Mouse (Mus musculus) spleen, embryonic (tissue): ENCODE data around the gene Rdh5.

ENCODE experiments used
- CTCF ChIA-PET: fragments of 350-600 bp; sonication (Branson Sonifier 250); formaldehyde crosslinking; loops from one replicate; lab custom pipeline; 2022; lab: Charles Lee

The Rdh5 gene

DNA sequence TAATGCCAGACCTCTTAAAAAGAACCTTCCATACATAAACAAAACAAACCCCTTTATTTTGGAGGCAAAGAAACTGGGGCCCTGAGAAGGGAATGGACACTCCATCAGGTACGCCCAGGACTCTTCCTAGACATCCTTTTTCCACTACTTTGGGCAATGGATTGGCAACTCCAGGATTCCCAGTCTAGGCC lies at the start of gene Rdh5:
Gene Rdh5 (minus strand): TSS at position 67 of the 191 bp plus-strand sequence.
- CTCF ChIA-PET: no interaction called here

DNA sequence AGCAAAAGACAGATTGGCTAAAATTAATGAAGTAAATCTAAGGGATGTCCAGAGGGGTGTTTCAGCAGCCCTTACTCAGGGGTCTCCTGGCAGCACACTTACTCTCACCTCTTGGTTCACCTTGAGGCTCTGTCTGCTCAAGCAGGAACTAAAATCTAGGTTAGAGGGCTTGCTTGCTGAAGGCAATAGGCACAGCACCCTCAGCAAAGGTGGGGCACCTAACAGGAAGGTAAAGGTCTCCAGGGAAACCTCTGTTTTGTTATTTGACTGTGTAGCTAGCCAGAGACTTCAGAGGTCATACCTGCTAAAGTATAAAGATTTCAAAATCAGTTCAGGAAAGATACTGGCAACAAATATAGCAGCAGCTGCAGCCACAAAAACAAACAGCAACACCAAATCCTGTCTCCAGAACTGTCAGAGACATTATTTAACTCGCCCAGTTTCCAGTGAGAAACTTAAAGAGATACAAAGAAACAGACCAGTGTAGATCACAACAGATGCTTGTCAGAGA lies 48.1 kb upstream of the Rdh5 start:
- CTCF ChIA-PET: no interaction called here

DNA sequence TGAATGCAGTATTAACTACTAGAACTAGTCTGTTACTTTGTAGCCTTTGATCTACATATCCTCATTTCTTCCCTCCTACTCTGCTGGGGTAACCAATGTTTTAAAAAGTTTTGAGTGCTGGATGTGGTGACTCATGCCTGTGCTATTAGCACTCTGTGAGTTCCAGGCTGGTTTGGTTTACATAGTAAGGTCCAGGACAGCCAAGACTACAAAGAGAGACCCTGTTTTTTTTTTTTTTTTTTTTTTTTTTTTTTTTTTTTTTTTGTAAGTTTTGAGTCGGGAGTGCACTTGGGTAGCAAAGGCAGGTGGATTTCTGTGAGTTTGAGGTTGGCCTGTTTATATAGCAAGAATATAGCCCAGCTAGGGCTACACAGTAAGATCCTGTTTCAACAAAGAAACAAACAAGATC lies 45.7 kb upstream of the Rdh5 start:
- CTCF ChIA-PET: no interaction called here

DNA sequence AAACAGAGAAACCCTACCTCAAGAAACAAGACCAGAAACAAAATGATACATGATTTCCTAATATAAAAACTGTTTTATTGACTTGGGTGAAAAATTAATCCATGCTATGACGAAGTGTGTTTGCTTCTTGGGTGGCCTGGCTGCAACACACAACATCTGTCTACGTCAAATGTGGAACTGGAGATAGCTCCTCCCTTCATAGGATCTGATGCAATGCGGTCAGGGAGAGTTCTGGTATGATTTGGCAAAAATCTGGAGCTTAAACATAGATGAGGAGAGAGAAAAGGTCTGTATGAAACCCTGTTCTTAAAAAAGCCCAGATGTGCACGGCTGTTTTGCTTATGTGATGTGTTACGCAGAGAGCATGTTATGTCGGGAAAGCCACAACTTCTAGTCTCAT lies 43.2 kb upstream of the Rdh5 start:
- CTCF ChIA-PET: no interaction called here

DNA sequence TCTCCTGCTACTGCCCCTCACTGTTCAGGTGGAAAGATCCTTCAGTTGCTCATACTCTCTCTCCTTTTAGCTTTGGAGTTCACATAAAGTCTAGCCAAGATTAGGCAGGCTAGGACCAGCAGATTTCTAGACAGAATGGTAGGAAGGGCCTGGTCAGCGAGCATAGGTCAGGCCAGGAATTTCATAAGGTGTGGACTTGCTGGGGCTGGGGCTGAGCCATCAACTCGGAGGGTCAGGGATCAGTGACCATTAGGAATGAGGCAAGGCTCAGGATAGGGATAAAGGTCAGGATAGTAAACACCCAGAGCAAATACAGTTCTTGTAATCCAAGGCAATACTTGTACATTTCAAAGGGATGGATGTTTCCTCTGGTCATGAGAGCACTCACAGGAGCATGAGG lies 42.3 kb upstream of the Rdh5 start:
- CTCF ChIA-PET: no interaction called here

DNA sequence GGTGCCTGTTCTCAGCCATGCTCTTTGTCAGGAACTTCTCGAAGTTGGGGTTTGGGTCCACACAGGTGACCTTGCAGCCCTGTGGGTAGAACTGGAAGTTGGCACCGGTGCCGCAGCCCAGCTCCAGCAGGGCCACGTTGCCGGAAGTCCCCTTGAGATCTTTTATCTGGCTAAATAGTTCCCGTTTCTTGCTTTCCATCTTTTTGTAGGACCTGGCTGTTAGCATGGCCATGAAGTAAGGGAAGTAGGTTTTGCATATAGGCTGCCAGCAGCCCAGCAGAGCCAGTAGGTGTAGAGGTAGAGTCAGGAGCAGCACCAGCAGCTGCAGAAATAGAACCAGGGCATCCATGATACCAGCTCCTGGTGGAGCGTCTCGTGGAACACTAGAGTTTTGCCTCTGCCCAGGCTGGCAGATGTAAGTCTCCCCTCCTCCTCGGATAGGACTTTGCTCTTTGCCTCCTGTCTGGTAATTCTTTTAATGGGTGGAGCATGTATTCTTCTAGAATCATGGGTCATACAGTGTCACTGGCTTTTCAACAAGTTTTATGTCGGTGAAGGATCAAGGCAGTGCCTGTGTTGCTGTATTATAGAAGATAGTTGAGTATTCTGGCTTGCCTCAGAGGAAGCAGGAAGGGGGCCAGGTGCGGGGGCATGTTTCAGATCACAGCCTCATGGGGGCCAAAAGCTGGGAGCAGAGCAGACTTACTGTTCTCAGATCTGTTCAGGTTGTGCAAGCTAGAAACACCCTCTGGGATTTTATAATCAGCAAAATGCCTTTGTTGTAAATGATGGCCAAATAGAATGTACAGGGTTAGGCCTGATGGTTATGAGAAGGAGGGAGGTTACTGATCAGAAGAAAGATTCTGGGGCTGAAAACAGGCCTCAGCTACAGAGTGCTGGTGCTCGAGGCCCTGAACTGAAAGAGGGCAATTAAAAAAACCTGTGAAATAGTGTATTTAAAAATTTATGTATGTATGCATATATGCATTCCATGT lies 38.2 kb upstream of the Rdh5 start, which contains the start of gene Mettl7b:
Gene Mettl7b (minus strand): TSS at position 399 of the 995 bp plus-strand sequence.
- CTCF ChIA-PET: interaction anchor here (0.5 kb wide), 1 partner anchor 22 kb away, joined by 3 read pairs; no protein-coding TSS in a partner anchor

DNA sequence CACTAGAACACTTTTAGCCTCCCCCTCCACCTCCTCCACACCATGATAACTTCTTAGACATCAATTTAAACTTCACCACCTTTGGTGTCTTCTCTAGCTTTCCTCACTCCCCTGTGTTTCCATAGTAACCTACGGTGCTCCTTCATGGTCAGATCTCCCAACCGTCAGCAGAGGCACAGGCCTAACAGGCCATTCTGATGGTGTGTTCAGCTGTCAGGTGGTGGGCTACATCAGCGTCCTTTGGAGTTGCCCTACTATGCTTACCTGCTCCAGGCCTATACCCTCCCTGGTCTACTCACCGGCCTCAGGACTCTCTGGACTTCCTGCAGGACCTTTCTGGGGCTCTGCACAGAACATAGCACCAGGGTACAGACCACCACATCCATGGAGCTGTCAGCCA lies 37.5 kb upstream of the Rdh5 start:
- CTCF ChIA-PET: interaction anchor here (0.5 kb wide), 1 partner anchor 21 kb away, joined by 3 read pairs; no protein-coding TSS in a partner anchor

DNA sequence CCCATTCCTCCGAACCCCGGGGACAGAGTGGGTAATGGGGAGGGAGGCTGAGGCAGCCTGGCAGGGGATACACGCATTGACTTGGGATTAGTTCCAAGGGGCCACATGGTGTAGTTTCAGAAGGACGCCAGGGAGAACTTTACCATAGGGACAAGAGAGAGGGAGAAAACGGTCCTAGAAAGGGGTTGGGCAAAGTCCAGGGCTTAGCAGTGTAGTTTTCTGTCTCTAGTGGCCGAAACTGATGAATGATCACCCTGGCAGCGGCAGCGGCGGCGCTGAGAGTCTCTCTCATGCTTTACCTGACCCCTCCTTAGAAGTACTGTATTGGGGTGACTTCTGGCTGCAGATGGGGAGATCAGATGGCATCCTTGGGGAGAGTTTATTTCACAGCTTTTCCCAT lies 35.7 kb upstream of the Rdh5 start:
- CTCF ChIA-PET: no interaction called here

DNA sequence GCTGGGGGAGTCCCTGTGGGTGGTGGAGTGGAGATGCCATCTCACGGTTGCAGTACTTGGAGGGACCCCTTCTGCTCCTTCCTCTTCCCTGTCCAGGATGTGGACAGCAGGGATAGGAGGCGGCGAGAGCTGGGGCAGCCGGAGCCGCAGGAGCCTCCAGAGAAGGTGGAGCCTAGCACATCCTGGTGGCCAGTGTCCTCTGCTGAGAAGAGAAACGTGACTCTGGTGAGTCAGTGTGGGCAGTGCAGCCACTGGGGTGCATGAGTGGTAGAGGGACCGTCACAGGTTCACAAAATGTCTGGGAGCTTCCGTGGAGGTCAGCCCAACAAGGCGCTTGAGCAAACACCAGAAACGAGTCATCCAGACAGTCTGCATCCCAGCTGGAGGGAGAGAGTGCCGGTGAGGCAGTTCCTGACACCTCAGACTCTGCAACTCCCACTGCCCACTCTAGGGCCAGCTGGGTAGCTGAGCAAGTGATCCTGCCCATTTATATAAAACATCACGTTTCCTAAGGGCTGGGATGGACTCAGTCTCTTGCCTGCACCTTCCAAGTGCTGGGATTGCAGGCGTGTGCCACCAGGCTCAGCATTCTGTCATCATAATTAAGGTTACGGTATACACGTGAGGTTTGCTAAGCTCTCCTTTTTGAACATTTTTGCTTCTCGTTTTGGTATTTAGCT lies 27.7 kb upstream of the Rdh5 start:
- CTCF ChIA-PET: interaction anchor here (0.6 kb wide), 1 partner anchor 310 kb away, joined by 3 read pairs; no protein-coding TSS in a partner anchor

DNA sequence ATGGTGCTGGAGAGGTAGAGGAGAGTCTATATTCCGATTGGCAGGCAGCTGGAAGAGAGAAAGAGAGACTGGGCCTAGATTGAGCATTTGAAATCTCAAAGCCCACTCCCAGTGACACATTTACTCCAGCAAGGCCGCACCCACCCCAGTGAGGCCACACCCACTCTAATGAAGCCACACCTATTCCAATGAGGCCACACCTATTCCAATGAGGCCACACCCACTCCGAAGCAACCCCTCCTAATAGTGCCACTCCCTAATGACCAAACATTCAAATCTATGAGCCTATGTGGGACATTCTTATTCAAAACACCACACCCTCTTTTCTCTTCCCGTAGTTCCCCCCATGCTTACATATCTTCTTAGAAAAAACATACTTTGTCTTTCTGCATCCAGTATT lies 24.8 kb upstream of the Rdh5 start:
- CTCF ChIA-PET: no interaction called here

DNA sequence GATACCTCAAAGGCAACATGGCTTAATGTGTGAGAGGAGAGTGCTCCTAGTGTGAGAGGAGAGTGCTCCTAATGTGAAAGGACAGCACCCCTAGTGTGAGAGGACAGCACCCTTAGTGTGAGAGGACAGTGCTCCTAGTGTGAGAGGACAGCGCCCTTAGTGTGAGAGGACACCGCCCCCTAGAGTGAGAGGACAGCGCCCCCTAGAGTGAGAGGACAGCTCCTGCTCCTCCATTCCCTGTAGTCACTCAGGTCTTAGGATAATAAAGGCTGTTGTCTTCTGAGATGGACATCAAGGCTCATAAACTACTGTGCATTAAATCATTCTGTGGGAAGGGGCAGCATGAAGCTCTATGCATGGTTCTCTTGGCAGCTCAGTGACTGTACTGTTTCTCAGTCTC lies 23.0 kb upstream of the Rdh5 start:
- CTCF ChIA-PET: interaction anchor here (0.7 kb wide), 1 partner anchor 796 kb away, joined by 3 read pairs; no protein-coding TSS in a partner anchor

DNA sequence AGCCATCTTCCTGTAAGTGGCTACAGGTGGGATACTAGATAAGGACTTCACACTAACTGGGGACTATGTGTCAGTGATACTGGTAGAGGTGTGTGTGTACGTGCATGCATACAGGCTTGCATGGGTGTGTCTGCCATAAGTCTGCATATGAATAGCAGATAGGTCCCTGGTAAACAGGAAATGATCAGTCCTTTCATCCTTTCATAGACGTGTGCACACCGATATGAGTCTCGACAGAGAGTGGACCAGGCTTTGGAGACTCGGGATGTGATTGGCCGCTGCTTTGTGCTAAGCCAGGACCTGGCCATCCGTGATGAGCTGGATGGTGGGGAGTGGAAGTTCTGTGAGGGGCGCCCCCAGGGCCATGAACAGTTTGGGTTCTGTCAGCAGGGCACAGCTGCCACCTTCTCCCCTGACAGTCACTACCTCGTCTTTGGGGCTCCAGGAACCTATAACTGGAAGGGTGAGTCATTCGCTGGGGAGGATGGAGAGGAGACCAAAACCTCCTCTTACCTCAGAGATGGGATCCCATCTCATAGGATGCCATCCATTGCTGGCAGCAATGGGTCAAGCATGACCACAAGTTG lies 17.9 kb upstream of the Rdh5 start:
- CTCF ChIA-PET: no interaction called here

DNA sequence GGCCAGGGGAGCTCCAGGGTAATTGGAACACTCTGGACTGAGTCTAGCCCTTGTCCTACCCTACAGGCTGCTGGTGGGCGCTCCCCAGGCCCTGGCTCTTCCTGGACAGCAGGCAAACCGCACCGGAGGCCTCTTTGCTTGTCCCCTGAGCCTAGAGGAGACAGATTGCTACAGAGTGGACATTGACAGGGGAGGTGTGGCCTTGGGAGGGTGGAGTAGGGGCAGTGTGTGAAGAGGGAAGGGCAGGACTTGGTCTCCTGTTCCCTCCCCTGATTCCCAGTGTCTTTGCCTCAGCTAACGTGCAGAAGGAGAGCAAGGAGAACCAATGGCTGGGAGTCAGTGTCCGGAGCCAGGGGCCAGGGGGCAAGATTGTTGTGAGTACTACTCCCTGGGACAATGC lies 16.3 kb upstream of the Rdh5 start:
- CTCF ChIA-PET: interaction anchor here (0.8 kb wide), 1 partner anchor 21 kb away, joined by 3 read pairs; no protein-coding TSS in a partner anchor

DNA sequence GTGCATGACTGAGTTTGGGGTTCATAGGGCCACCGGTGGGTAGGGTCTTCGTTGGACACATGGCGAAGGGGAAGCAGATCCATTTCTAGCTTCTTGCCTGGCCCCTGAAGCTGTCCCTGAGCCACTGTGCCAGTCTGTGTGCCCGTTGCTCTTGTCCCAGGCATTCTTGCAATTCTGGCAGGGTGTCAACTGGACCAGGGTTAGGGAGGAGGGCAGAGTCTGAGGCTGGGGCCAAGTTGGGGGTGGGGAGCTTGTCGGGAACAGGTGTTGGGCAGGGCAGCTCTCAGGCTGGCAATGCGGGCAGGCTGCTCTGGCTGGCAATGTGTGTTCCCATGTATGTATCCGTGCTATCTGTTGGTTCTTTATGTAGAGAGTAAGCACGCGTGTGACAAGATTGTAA lies 15.8 kb upstream of the Rdh5 start:
- CTCF ChIA-PET: interaction anchor here (0.8 kb wide), 1 partner anchor 22 kb away, joined by 3 read pairs; no protein-coding TSS in a partner anchor

DNA sequence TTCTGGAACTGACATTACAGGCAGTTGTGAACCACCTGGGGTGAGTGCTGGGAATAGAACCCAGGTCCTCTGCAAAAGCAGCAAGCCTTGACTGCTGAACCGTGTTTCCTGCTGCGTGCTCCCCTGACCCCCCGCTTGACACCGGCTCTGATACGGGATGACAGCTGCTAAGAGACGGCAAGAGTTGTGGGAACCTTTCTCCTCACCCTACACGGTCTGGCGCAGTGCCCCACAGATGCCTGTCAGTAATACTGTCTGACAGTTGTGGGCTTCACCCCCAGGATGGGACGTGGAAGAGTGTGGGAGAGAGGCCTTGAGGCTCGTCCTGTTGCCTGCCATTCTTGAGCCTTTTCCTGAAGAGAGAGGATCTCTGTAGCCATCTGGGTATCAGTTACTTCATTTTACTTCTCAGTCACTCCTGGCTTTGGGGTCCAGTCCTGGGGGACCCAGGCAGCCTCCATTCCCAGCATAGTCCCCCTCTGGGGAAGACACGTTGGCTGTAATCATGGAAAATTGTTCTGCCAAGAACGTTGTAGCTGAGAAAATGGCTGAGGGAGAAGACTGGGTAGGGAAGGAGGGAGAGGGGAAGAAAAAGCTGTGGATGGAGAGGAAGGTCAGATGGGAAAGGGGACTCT lies 15.2 kb upstream of the Rdh5 start:
- CTCF ChIA-PET: no interaction called here

DNA sequence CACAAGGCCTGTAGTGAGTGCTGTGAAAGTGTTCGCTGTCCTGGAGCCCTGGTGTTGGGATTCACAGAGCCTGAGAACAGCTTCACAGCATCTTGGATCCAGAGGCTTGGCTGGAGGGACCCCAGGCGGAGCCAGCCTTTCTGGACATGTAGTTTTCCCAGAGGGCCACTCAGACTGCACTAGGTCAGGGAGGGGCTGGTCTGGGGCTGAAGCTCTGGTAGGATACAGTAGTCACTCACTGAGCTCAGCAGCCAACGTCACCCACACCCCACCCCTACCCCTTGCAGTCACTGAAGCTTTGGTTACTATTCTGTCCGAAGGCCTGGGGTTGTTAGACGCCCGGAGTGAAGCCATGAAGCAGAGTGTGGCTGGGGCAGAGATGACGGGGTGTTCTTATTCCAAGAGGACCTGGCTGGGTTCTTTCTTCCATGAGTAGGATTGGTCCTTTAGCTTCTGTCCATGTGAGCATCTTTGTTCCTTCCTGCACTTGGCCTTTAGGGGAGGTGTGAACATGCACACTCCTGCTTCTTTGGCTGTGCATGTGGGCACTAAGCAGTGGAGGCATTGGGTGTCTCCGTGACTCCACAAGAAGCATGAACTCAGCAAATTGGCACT lies 13.2 kb upstream of the Rdh5 start:
- CTCF ChIA-PET: no interaction called here

DNA sequence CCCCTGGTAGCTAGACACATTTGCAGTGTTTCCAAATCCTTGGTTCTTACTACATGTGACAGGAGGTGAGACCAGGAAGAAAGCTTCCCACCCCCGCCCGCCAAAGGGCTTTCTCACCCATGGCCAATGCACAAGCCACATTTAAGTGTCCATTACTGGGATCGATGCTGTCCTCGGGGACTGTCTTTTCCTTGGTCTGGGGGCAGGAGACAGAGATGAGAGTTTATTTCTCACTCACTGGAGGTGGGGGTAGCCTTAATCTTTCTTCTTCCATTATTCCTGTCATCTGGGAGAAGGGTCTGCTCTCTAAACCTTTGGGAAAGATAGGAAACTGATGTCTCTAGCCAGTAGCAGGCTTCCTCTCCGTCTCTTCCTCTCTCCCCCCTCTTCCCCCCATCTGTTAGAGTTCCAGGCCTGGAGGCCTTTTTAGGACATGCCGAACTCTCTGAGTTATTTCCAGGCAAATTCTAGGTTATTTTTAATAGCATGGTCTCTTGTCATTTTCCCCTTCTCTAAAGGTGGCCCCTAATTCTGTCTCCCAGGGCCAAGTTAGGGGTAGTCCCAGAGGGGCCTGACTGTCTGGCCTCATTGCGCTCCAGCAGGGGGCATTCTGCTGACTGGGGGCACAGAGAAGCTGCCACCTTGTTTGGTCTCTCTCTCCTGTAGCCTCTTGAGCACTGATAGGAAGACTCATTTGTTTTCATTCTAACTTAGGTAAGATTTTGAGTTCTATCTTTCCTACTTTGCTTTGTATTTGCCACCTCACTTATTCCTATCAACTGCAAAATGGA lies 12.5 kb upstream of the Rdh5 start:
- CTCF ChIA-PET: no interaction called here

DNA sequence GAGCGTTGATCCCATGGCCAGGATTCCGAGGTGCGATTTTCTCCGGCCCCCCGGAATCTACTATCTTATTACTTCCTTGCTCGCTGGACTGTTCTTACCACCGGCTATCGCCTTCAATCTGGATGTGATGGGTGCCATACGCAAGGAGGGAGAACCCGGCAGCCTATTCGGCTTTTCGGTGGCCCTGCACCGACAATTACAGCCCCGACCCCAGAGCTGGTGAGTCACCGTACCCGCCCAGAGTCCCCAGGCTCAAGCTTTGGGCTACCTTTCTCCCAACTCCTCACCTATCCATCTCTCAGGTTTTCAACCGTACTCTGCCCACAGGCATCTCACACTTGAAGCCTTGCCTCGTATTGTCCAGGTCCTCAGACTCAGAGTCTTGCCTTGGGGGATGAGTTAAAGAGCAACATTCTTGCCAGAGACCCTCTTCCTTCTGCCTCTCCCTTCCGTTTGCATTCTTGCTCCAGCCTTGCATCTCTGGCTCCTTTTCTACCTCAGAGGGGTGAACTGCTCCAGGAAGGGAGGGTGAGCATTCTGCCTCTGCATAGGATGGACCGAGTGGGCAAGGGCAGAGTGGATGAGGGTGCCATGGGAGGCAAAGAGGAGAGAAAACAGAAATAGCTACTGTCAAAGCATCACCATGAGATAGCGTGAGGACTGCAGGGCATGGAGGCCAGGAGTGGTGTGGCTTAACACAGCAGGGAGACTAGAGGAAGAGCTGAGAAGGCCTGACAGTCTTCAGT lies 11.5 kb upstream of the Rdh5 start:
- CTCF ChIA-PET: no interaction called here

DNA sequence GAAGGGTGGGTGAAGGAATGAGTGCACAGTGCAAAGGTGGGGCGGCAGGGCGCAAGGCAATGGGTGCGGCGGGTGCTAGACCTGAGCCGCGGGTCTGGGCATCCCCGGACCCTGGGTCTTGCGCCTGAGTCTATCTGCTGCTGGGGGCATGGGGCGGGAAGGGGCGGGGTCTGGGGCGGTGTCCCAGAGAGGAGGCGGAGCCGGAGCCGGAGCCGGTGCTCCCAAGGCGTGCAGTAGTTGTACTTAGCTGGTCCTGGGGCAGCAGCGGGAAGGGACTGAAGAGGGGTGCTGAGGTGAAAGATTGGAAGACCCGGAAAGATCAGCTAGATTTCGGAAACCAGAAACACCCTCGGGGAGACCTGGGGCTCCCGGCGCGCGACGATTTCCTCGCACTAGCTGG lies 10.9 kb upstream of the Rdh5 start, which contains the start of gene Itga7:
Gene Itga7 (plus strand): TSS at position 245 of the 400 bp plus-strand sequence.
- CTCF ChIA-PET: no interaction called here

DNA sequence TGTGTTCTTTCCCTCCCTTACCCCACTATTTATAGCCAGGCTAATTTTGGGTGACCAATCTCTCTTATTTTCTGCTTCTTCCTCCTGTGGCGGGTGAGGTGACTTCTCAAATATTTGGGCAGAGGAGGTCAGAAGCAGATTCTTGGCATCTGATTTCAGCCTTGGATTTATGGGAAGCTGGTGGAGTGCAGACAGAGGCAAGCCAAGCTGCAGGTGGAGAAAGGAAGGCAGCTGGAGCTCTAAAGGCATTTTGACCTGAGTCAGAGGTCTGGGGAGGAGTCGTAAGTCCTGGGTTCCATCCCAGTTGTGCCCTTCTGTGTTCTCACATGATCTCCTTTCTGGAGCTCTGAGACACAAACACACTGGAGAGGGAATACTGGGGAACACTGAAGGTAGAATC lies 8.8 kb upstream of the Rdh5 start:
- CTCF ChIA-PET: no interaction called here
